Mouse (Mus musculus) left cerebral cortex, adult 2 months (tissue): ENCODE results near the gene Tmem132c. TPM values are rescaled to one million over a fixed set of nuclear protein-coding genes. Genes with fewer than 3 reads are reported as not detected.
"Not testable (repeated sequence)": the region's sequence is repeated elsewhere in the genome, so short reads cannot be mapped to it uniquely, and the experiment has no call there.

ENCODE experiments used
- DNase-seq, 2 experiments: peaks; one replicate each; pipeline ENCODE4 v3.0.0; 2021 to 2022; ENCODE audit warnings: low spot score in 2 of 2, mixed read lengths in 1 of 2; ENCODE audit errors: extremely low spot score in 1 of 2
- H3K27ac ChIP-seq: fragments of 200-600 bp; 2 replicates; pipeline ENCODE4 v1.8.1; 2022
- H3K4me3 ChIP-seq: fragments of 200-600 bp; 2 replicates; pipeline ENCODE4 v1.8.1; 2022
- CTCF ChIP-seq: fragments of 200-600 bp; IDR thresholded peaks from 2 replicates; pipeline ENCODE4 v1.8.1; 2022; ENCODE audit warnings: antibody characterized with exemption, mild to moderate bottlenecking, moderate library complexity
- intact Hi-C: fragments of 180-260 bp; cut with DNase I; formaldehyde crosslinking; loops from one replicate; pipeline ENCODE4 v1.15.1; 2025
- total RNA-seq, 2 experiments: library from RNA; stranded (reverse); gene quantifications; 2 replicates each; pipeline ENCODE4 v1.2.3; 2021

Tmem132c gene
- total RNA-seq, 2 experiments from 2014 or later, result 6.2 to 9.5 TPM

DNA sequence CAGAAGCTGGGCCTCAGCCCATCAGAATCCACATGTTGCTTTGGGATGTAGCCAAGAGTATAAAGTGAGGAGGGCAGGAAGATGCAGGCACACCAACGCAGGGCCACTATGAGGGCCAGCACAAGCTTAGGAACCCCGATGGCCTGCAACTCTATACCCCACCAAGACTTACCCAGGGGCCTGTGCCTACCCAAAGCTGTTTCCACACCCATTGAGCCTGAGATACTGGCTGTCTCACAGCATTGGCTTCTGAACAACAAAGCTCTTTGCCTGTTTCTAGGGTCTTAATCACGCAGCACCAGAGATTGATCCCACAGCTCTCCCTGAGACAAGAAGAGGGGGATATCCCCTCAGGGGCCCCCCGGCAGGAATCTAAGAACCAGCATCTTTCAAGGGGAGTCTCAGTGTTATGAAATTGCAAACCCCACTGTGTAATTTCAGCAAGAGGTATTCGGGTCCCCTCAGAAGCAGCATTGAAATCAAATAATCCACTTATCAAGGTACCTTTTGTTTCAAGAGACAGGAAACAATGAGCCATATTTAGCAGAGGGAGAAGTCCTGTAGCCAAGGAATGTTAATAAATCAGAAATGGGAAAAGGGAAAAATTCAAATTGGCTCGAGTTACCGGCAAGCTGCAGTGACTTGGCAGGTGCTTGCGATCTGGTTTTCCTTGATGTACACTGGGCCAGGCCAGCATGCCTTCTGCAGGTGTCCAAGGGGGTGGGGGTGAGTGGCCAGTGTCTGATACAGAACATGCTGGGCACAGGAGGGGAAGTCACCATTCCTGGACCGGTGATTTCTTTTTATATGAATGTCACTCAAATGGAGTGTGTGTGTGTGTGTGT, 107.8 kb downstream of the Tmem132c start:
- no peak for TF ChIP-seq CTCF
- no peak for DNase-seq
- intact Hi-C loops, result loop anchor here (10.0 kb wide), 1 partner anchor 235 kb away; no protein-coding TSS in a partner anchor
- no peak overlapping the region for H3K4me3 ChIP-seq
- H3K27ac ChIP-seq, result no peak overlapping the region

DNA sequence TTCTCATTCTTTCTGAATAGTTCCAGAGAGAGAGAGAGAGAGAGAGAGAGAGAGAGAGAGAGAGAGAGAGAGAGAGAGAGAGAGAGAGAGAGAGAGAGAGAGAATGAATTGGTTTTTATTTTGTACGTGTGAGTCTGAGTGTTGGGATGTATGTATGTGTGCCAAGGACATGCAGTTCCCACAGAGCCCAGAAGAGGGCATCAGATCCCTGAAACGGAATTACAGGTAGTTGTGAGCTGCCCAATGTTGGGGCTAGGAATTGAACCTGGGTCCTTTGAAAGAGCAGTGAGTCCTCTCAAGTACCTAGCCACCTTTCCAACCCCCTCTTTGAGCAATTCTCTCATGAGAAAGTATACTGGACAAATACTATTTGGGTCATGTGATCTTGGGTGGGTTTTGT, 111.4 kb downstream of the Tmem132c start:
- TF ChIP-seq CTCF, result peak; percentile 46
- Histone ChIP-seq H3K4me3 (no peak overlapping the region), H3K27ac (no peak overlapping the region)
- DNase-seq, result no peak
- intact Hi-C loops, result loop anchor here (10.0 kb wide), 1 partner anchor 232 kb away; no protein-coding TSS in a partner anchor

DNA sequence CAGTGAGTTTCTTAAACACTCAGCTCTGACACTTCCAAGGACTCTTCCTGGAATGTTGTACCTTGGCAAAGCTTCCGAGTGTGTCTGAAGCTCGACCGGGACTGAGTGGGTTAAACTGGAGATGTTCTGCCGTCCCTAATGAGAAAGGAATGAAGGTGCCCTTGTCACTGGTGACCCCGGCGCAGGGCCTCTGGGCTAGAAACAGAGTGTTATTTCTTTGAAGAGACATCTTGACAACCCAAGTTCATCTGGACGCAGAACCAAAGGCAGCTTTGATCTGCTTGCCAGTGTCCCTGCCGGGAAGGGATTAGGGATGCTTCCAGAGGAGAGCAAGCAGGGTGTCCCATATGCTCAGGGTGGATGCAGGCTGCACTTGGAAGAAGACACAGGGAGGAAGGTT, 114.2 kb downstream of the Tmem132c start:
- DNase-seq, result no peak
- no peak overlapping the region for H3K4me3 ChIP-seq
- no peak for TF ChIP-seq CTCF
- intact Hi-C loops, result loop anchor here (10.0 kb wide), 1 partner anchor 229 kb away; no protein-coding TSS in a partner anchor
- no peak overlapping the region for H3K27ac ChIP-seq

DNA sequence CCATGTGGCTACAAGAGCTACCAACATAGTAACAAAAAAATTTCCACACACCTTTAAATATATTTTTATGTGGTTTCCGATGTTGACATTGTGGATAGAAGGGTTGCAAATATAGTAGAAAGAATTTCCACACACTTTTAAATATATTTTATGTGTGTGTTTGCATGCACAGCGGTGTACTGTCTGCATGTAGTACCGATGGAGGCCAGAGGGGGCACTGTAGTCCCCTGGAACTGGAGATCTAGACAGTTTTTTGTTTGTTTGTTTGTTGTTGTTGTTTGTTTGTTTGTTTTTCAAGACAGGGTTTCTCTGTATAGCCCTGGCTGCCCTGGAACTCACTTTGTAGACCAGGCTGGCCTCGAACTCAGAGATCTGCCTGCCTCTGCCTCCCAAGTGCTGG, 116.3 kb downstream of the Tmem132c start:
- H3K4me3 ChIP-seq, DNase-seq, H3K27ac ChIP-seq: not testable (repeated sequence)
- peak; percentile 38 for TF ChIP-seq CTCF
- intact Hi-C loops, result loop anchor here (10.0 kb wide), 1 partner anchor 227 kb away; no protein-coding TSS in a partner anchor

DNA sequence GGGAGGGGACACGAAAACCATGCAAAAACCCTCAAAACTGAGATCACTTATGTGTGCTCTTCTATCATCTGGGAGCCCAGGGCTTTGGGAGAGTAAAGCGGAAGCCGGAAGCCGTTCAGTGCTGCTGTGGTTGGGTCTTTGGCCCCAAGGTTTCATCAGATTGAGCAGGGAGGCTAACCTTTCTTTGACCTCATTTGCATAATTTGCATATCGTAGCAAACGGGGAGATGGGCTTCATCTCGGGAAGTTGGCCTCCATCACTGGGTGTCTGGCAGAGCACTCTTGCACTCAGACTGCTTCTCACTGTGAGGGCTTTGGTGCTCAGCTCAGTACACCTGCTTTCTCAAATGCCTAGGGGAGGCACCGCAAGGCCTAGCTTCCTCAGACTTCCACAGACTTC, 119.5 kb downstream of the Tmem132c start:
- TF ChIP-seq CTCF, result no peak
- DNase-seq, result no peak
- H3K4me3 ChIP-seq, result no peak overlapping the region
- intact Hi-C loops, result no loop called here
- no peak overlapping the region for H3K27ac ChIP-seq

DNA sequence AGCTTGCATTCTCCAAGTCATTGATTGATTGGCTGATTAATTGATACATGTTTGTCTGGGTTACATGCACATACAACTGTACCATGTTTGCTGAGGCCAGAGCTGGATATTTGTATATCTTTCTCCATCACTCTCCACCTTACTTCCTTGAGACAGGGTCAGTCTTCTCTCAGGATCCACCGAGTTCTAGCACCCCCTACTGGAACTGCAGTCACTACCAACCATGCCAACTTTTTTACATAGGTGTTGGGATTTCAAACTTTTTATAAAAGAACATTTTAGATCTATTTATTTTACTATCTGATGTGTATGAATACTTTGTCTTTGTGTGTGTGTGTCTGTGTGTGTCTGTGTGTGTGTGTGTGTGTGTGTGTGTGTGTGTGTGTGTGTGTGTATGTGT, 123.5 kb downstream of the Tmem132c start:
- TF ChIP-seq CTCF, result peak; percentile 51
- no peak for DNase-seq
- intact Hi-C loops, result loop anchor here (5.0 kb wide), 1 partner anchor 123 kb away; the partner anchor contains the start of gene Tmem132c
- Histone ChIP-seq H3K4me3 (no peak overlapping the region), H3K27ac (no peak overlapping the region)

DNA sequence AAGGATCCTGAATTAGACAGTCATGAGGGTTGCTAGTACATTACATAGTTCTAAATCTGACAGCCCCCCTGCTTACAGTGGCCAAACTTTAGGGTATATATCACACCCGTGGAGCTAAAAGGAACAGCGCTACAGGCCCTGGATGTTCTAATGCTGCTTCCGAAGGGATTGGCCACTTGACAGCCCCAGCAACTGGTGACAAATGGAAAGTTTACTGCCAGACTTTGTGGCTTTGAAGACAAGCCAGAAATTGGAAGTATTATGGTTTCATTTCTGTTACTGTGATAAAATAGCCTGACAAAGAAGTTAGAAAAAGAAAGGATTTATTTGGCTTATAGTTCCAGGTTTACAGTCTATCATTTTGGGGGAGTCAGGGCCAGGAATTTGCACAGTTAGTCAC, 126.6 kb downstream of the Tmem132c start:
- Histone ChIP-seq H3K27ac (no peak overlapping the region), H3K4me3 (no peak overlapping the region)
- intact Hi-C loops, result loop anchor here (5.0 kb wide), 1 partner anchor 126 kb away; the partner anchor contains the start of gene Tmem132c
- no peak for DNase-seq
- TF ChIP-seq CTCF, result no peak

DNA sequence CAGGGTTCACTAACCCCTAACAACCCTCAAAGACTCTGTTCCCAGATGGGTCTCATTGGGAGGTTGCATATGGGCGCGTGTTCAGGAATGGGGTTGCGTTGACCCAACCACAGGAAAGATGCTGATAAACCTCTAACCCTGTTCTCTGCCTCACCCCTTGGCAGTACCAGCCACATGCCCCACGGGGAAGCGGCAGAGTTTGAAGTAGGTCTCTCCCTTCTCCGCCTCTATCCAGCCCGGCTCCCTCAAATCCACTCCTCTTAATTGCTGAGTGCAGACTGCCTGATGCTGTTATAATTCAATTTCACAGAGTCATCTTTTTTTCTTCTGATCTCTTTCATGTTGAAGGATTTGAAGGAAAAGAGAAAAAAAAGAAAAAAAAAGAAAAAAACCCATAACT, 128.2 kb downstream of the Tmem132c start:
- DNase-seq, result no peak
- intact Hi-C loops, result loop anchor here (5.0 kb wide), 2 partner anchors 112 to 128 kb away; partner anchors contain the start of gene Tmem132c
- no peak for TF ChIP-seq CTCF
- H3K27ac ChIP-seq, result no peak overlapping the region
- H3K4me3 ChIP-seq, result no peak overlapping the region

DNA sequence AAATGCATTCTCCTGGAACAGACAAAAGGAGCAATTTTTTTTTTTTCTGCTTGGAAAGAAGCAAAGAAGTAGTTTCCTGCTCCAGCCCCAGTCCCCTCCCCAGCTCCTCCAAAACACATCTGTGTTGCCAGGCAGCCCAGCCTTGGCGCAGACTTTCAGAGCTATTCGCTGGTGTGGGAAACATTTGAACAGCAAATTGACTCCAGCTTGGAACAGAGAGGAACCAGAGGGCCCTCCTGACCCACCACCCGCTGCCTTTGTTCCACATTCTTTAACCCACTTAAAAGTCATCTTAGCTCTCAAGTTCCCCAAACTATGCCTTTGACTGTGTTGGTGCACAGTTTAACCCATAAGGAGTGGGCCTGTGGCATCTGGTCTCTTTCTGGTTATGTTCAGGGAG, 128.9 kb downstream of the Tmem132c start:
- peak in 1 of 2 experiments; percentile 20 for DNase-seq

DNA sequence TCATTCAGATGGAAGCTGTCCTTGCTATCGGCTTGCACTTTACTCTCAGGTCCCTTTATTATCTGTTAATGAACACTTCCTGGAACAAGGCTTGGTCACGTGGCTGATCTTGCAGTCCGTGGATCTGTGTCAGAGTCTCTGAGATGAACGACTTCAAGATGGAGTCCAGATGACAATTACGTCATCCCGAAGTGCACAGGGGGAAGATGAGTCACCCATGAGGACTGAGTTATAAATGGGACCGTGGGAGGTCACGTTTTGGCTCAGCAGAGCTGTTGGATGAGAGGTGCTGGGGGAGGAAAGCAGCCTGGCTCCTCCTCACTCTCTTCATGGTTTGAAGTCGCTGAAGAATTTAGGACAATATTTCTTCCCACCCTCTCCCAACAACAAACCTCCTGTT, 132.6 kb downstream of the Tmem132c start:
- TF ChIP-seq CTCF, result no peak
- no peak overlapping the region for H3K4me3 ChIP-seq
- no peak overlapping the region for H3K27ac ChIP-seq
- DNase-seq, result peak; percentile 43 to 48
- intact Hi-C loops, result loop anchor here (5.0 kb wide), 1 partner anchor 108 kb away; no protein-coding TSS in a partner anchor

More for the DNA sequence above, 128.9 kb downstream of the Tmem132c start:
- intact Hi-C loops, result loop anchor here (5.0 kb wide), 1 partner anchor 112 kb away; no protein-coding TSS in a partner anchor
- H3K4me3 ChIP-seq, result no peak overlapping the region
- no peak for TF ChIP-seq CTCF
- H3K27ac ChIP-seq, result no peak overlapping the region

DNA sequence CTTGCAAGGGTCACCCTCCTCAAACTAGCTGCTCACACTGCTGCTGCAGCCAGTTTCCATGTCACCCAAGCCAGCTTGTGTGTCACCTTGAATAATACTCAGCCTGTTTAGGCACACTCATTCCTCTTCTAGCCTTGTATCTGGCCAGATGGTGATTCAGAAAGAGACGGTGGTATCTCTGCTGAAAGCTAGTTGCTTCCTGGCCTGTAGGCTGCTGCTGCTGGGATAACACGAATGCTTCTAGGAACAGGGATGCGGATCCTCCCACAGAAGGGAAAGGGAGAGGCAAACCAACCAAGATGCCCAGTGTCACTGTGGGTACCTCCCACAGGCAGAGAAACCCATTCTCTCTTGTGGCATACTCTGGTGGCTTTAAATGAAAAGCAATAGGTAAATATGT, 134.0 kb downstream of the Tmem132c start:
- no peak for TF ChIP-seq CTCF
- DNase-seq, result peak in 1 of 2 experiments; percentile 21
- Histone ChIP-seq H3K4me3 (no peak overlapping the region), H3K27ac (peak overlapping the region; percentile 54)
- intact Hi-C loops, result no loop called here

DNA sequence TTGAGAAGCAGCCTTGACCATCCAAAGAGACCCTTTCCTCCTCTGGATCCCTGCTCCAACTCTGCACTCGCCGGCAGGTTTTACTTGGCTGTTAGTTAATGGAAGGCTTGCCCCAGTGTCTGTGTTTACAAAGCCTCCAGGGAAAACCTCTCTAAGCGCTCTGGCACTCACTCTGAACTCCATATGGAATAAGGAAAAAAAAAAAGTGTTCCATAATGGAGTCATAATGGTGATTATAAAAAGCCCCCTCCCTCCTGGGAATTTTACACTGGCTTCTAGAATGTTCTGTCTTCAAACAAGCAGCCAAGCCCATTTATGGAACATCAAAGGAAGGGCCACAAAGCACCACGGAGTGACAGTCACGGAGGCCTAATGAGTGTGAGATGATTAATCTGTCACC, 136.9 kb downstream of the Tmem132c start:
- intact Hi-C loops, result no loop called here
- DNase-seq, result no peak
- Histone ChIP-seq H3K4me3 (no peak overlapping the region), H3K27ac (no peak overlapping the region)
- TF ChIP-seq CTCF, result no peak
